Mouse (Mus musculus) midbrain, embryonic 10.5 days (tissue): ENCODE results near the gene Gss. TPM values are rescaled to one million over a fixed set of nuclear protein-coding genes. Genes with fewer than 3 reads are reported as not detected.

Source experiments
- DNase-seq: peaks from one replicate; pipeline ENCODE4 v3.0.0-alpha.2; 2017; ENCODE audit warnings: low spot score
- H3K27ac ChIP-seq: fragments of 300-500 bp; sonication (generic); replicated peaks from 2 replicates; pipeline ENCODE4 v1.5.1; 2016; ENCODE audit warnings: mild to moderate bottlenecking
- H3K27me3 ChIP-seq: fragments of 300-500 bp; sonication (generic); 2 replicates; pipeline ENCODE4 v1.6.1; 2016; ENCODE audit warnings: low read depth, mild to moderate bottlenecking; ENCODE audit not compliant: poor library complexity, severe bottlenecking
- H3K36me3 ChIP-seq: fragments of 300-500 bp; sonication (generic); 2 replicates; pipeline ENCODE4 v1.6.1; 2016; ENCODE audit warnings: mild to moderate bottlenecking, moderate library complexity
- H3K4me1 ChIP-seq: fragments of 300-500 bp; sonication (generic); 2 replicates; pipeline ENCODE4 v1.6.1; 2016
- H3K4me3 ChIP-seq: fragments of 300-500 bp; sonication (generic); 2 replicates; pipeline ENCODE4 v1.5.1; 2016; ENCODE audit warnings: mild to moderate bottlenecking, moderate library complexity
- H3K9me3 ChIP-seq: fragments of 300-500 bp; sonication (generic); replicated peaks from 2 replicates; pipeline ENCODE4 v1.6.1; 2016; ENCODE audit warnings: mild to moderate bottlenecking
- WGBS: fragments of 180-500 bp; shearing (Covaris S2); methylation state at CpG from one replicate; pipeline ENCODE4 v1.1.7; 2016; 5-methylcytosine and 5-hydroxymethylcytosine counted together
- polyA plus RNA-seq: library from polyadenylated mRNA; unstranded; fragments of >200 nt; fragmentation: Nextera tagmentation; extraction: Ambion mirVana; gene quantifications from 2 replicates; pipeline ENCODE4 v1.2.1, GENCODE M21; 2016

Gene Gss
- polyA plus RNA-seq, 1 experiment from 2014 or later = 22.1 TPM

DNA sequence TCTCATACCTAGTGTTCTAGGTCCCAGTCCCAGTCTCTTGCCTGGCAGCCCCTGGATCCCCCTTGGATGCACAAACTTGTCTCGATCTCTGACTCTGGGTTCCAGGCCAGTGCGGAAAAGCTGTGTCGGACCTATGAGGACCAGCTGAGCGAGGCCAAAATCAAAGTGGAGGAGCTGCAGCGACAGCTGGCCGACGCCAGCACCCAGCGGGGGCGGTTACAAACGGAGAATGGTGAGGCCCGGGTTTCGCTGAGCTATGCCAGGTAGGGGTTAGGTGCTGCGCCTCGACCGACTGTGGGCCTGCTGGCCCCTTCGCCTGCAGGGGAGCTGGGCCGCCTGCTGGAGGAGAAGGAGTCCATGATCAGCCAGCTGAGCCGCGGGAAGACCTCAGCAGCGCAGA lies 37.5 kb upstream of the Gss start:
- peaks cover 95% of the 10 kb centered on the region for H3K27me3 ChIP-seq
- H3K4me3 ChIP-seq = peak overlapping the region; percentile 24
- DNase-seq = peak; percentile 47
- WGBS = 15% methylated on average over 20 of the region's 20 CpGs
- H3K4me1 ChIP-seq = peaks cover 48% of the 10 kb centered on the region
- no peaks in the 10 kb centered on the region for H3K9me3 ChIP-seq
- H3K36me3 ChIP-seq = peaks cover 44% of the 10 kb centered on the region
- no peak overlapping the region for H3K27ac ChIP-seq

DNA sequence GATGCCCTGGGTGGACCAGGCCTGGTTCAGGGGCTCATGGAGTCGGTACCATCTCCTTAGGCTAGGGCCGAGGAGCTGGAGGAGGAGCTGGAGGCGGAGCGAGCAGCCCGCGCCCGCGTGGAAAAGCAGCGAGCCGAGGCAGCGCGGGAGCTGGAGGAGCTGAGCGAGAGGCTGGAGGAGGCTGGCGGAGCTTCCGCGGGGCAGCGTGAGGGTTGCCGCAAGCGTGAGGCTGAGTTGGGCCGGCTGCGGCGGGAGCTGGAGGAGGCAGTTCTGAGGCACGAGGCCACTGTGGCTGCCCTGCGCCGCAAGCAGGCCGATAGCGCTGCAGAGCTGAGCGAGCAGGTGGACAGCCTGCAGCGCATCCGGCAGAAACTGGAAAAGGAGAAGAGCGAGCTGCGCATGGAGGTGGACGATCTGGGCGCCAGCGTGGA lies 36.6 kb upstream of the Gss start:
- peaks cover 93% of the 10 kb centered on the region for H3K27me3 ChIP-seq
- H3K36me3 ChIP-seq = peaks cover 35% of the 10 kb centered on the region
- WGBS = under 1% methylated on average over 35 of the region's 35 CpGs
- H3K4me3 ChIP-seq = peak overlapping the region; percentile 55
- peaks cover 48% of the 10 kb centered on the region for H3K4me1 ChIP-seq
- peak overlapping the region; percentile 71 for H3K27ac ChIP-seq
- DNase-seq = peak; percentile 59
- H3K9me3 ChIP-seq = no peaks in the 10 kb centered on the region

- Histone ChIP-seq H3K4me3 (peak overlapping the region; percentile 55), H3K27ac (no peak overlapping the region), H3K4me1 (peaks cover 48% of the 10 kb centered on the region), H3K27me3 (peaks cover 91% of the 10 kb centered on the region), H3K36me3 (peaks cover 27% of the 10 kb centered on the region), H3K9me3 (no peaks in the 10 kb centered on the region)
- no peak for DNase-seq
- WGBS = 72% methylated on average over 13 of the region's 13 CpGs
Measured at GRCm38 (mm10) chr2:155628519-155628918, 35.9 kb upstream of the Gss start.

- H3K36me3 ChIP-seq = peaks cover 23% of the 10 kb centered on the region
- H3K27ac ChIP-seq = no peak overlapping the region
- 80% methylated on average over 9 of the region's 9 CpGs for WGBS
- H3K9me3 ChIP-seq = no peaks in the 10 kb centered on the region
- no peak for DNase-seq
- H3K4me1 ChIP-seq = peaks cover 48% of the 10 kb centered on the region
- H3K4me3 ChIP-seq = no peak overlapping the region
- H3K27me3 ChIP-seq = peaks cover 89% of the 10 kb centered on the region
Measured at GRCm38 (mm10) chr2:155628112-155628511, 35.5 kb upstream of the Gss start.

GRCm38 (mm10) chr2:155627030-155627738 lies 34.6 kb upstream of the Gss start:
- no peaks in the 10 kb centered on the region for H3K9me3 ChIP-seq
- peak; percentile 83 for DNase-seq
- peaks cover 50% of the 10 kb centered on the region for H3K4me1 ChIP-seq
- WGBS = 49% methylated on average over 21 of the region's 21 CpGs
- no peak overlapping the region for H3K27ac ChIP-seq
- H3K27me3 ChIP-seq = peaks cover 86% of the 10 kb centered on the region
- peaks cover 14% of the 10 kb centered on the region for H3K36me3 ChIP-seq
- H3K4me3 ChIP-seq = no peak overlapping the region

DNA sequence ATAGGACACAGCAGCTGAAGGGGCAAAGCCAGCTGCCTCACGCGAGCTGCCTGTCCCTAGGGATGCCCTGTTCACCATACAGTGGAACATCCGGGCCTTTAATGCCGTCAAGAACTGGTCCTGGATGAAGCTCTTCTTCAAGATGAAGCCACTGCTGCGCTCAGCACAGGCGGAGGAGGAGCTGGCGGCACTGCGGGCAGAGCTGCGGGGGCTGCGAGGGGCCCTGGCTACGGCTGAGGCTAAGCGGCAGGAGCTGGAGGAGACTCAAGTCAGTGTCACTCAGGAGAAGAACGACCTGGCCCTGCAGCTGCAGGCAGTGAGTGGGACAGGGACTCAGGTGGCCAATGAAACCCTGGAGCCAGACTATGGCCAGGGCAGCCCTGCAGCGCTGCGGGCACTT lies 33.7 kb upstream of the Gss start:
- no peak for DNase-seq
- Histone ChIP-seq H3K27me3 (peaks cover 77% of the 10 kb centered on the region), H3K4me3 (no peak overlapping the region), H3K4me1 (peaks cover 43% of the 10 kb centered on the region), H3K9me3 (no peaks in the 10 kb centered on the region), H3K27ac (no peak overlapping the region), H3K36me3 (peaks cover 6% of the 10 kb centered on the region; the same call in 1 of the 2 replicates)
- 51% methylated on average over 15 of the region's 15 CpGs for WGBS

- WGBS = 39% methylated on average over 10 of the region's 10 CpGs
- Histone ChIP-seq H3K27ac (no peak overlapping the region), H3K9me3 (no peaks in the 10 kb centered on the region), H3K4me1 (peaks cover 31% of the 10 kb centered on the region), H3K36me3 (no peaks in the 10 kb centered on the region), H3K4me3 (no peak overlapping the region), H3K27me3 (peaks cover 67% of the 10 kb centered on the region)
- DNase-seq = peak; percentile 36
Measured at GRCm38 (mm10) chr2:155624730-155625129, 32.1 kb upstream of the Gss start.

DNA sequence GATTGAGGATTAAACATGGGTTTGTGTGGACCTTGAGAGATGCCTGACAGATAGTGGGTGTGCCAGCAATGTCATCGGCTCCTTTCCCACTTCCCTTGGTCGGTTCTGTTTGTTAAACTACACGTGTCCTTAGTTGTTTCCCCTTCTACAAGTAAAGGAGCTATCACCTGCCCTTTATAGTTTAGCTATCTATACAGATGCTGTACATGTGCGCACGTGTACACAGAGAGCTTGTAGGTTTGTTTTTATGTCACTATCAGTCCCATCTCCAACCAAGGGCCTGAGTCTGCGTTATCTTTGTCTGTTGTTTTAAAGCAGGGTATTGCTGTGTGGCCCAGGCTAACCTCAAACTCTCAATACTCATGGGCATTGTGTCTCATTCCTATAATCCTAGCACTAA lies 31.4 kb upstream of the Gss start:
- no peak for DNase-seq
- H3K4me1 ChIP-seq = peaks cover 27% of the 10 kb centered on the region
- no peaks in the 10 kb centered on the region for H3K36me3 ChIP-seq
- 91% methylated on average over 6 of the region's 6 CpGs for WGBS
- H3K27ac ChIP-seq = no peak overlapping the region
- peaks cover 60% of the 10 kb centered on the region for H3K27me3 ChIP-seq
- no peak overlapping the region for H3K4me3 ChIP-seq
- no peaks in the 10 kb centered on the region for H3K9me3 ChIP-seq

DNA sequence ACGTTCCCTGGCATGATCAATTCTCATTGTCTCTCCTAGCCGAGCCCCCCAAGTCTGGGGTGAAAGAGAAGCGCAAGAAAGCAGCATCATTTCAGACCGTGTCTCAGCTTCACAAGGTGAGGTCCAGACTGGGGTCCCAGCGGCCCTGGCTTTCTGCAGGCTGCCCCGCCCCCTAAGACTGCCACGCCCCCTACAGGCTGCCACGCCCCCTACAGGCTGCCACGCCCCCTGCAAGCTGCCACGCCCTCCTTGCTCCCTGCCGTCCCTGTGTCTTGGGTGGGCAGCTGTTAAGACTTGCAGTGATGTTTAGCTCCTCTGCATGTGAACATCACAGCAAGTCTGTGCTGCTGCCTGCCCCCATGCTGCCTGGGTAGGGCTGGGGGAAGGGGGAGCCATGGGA lies 30.0 kb upstream of the Gss start:
- no peaks in the 10 kb centered on the region for H3K9me3 ChIP-seq
- no peak overlapping the region for H3K4me3 ChIP-seq
- DNase-seq = no peak
- WGBS = 30% methylated on average over 11 of the region's 11 CpGs
- H3K27me3 ChIP-seq = peaks cover 46% of the 10 kb centered on the region
- no peak overlapping the region for H3K27ac ChIP-seq
- peaks cover 20% of the 10 kb centered on the region for H3K4me1 ChIP-seq
- H3K36me3 ChIP-seq = no peaks in the 10 kb centered on the region

GRCm38 (mm10) chr2:155619817-155620216 lies 27.2 kb upstream of the Gss start:
- DNase-seq = peak; percentile 87
- 21% methylated on average over 8 of the region's 8 CpGs for WGBS
- H3K36me3 ChIP-seq = no peaks in the 10 kb centered on the region
- no peaks in the 10 kb centered on the region for H3K9me3 ChIP-seq
- H3K4me1 ChIP-seq = peaks cover 12% of the 10 kb centered on the region
- no peak overlapping the region for H3K27ac ChIP-seq
- H3K4me3 ChIP-seq = no peak overlapping the region
- H3K27me3 ChIP-seq = peaks cover 22% of the 10 kb centered on the region; the same call in 1 of the 2 replicates

GRCm38 (mm10) chr2:155616971-155617370 lies 24.4 kb upstream of the Gss start:
- Histone ChIP-seq H3K9me3 (no peaks in the 10 kb centered on the region), H3K36me3 (no peaks in the 10 kb centered on the region), H3K4me3 (no peak overlapping the region), H3K27ac (no peak overlapping the region), H3K4me1 (peaks cover 20% of the 10 kb centered on the region), H3K27me3 (peaks cover 30% of the 10 kb centered on the region)
- WGBS = 58% methylated on average over 6 of the region's 6 CpGs
- DNase-seq = no peak

DNA sequence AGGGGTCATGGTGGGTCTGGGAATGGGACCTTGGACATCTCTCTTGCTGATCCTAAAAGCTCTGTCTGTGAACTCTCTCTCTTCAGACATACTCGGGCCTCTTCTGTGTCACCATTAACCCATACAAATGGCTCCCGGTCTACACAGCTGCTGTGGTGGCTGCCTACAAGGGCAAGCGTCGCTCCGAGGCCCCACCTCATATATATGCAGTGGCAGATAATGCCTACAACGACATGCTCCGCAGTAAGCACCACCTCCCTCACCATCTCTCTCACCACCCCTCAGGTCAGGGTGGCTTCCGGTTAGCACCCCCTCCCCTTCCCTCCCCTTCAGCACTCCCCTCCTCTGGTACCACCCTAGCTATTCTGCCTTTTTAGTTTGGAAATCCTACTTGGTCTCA lies 21.3 kb upstream of the Gss start:
- DNase-seq = no peak
- Histone ChIP-seq H3K4me3 (peak overlapping the region; percentile 50; the same call in 1 of the 2 replicates), H3K27me3 (peaks cover 27% of the 10 kb centered on the region), H3K36me3 (no peaks in the 10 kb centered on the region), H3K9me3 (no peaks in the 10 kb centered on the region), H3K4me1 (peaks cover 20% of the 10 kb centered on the region), H3K27ac (no peak overlapping the region)
- 74% methylated on average over 8 of the region's 8 CpGs for WGBS

- 4% methylated on average over 20 of the region's 20 CpGs for WGBS
- Histone ChIP-seq H3K9me3 (no peaks in the 10 kb centered on the region), H3K36me3 (no peaks in the 10 kb centered on the region), H3K4me3 (peak overlapping the region; percentile 50), H3K27ac (peak overlapping the region; percentile 64), H3K27me3 (peaks cover 27% of the 10 kb centered on the region), H3K4me1 (peaks cover 20% of the 10 kb centered on the region)
- peak; percentile 45 for DNase-seq
Measured at GRCm38 (mm10) chr2:155613326-155613755, 20.7 kb upstream of the Gss start.
